In the genomic region with DNA sequence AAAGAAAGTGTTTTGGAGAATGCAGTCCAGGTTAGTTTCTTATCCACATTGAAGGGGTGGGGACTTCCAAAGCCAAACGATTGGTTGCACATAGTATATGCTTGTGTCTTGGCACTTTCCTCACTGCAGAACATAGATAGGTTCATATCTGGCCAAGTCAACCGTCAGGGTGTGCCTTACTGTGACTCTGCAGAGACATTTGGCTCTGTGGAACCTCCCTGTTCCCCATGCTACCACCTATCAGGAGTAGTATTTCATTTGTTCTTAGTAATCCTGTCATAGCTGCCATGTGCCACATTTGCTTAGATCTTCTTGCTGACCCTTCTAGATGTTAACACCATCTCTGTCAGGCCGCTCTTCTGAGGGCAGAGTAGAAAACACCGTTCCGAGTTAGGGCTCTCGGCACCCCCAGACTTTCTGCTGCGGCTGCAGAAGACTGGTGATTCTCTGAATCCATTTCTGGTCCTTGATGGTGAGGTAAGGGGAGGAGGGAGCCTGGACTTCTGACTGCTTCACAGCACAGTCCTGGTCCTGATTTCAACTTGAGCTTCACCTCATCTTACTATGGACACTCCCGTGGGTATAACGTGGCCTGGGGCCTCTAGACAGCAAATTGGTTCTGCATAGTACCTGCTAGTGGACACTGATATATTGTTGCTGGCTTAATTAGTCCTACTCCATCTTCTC, we compare ENCODE assay signal across 11 mouse cellular contexts. TPM values are rescaled to one million over a fixed set of nuclear protein-coding genes. Genes with fewer than 3 reads are reported as not detected.
DNase-seq lines count a peak whose midpoint lies in the region; ATAC-seq and TF ChIP-seq lines count a peak whose summit lies in the region.
"Had no signal": no experiment of that assay in that cellular context is flagged by ENCODE, and none has a peak within 500 bp of the region (broad histone marks: within the 10 kb centered on the region; RNA-seq: fewer than 3 reads in every experiment).

No protein-coding gene starts in this region.

- no peaks in the 10 kb centered on the region for H3K79me2 ChIP-seq in MEL (ENCODE audit: control insufficient read depth, insufficient read depth, low read length, poor library complexity)

- DNase-seq in heart, postnatal 25 days (ENCODE audit: low spot score): no peak
- peak; percentile 97 for DNase-seq in MEL (ENCODE audit: low read depth, low spot score)
- DNase-seq in urinary bladder, adult 18-20 months (ENCODE audit: low spot score in 2 of 2): no peak
- no peak for DNase-seq in cerebellum, postnatal 25 days
- DNase-seq: cerebellum, adult 11 months had no signal

- no peak for TF ChIP-seq RAD21 in MEL (IDR thresholded peaks at IDR 0.05; ENCODE audit: low read depth, low read length)

- TF ChIP-seq EP300 in MEL (IDR thresholded peaks at IDR 0.05; ENCODE audit: low read depth in 1 of 2, low read length in 2 of 2): peak; percentile 97 to 98

- H3K4me1 ChIP-seq in heart, embryonic 12.5 days (replicated peaks): peaks cover 16% of the 10 kb centered on the region
- peaks cover 11 to 12% of the 10 kb centered on the region in 2 experiments for H3K4me1 ChIP-seq in MEL (ENCODE audit: control insufficient read depth in 1 of 2, insufficient read depth in 2 of 2, low read length in 2 of 2)
- no peaks in the 10 kb centered on the region for H3K4me1 ChIP-seq in forebrain, embryonic 12.5 days
- H3K4me1 ChIP-seq: neural tube, embryonic 13.5 days had no signal

- H3K9me3 ChIP-seq in heart, embryonic 12.5 days (replicated peaks): peaks cover 2% of the 10 kb centered on the region; the same call in 1 of the 2 replicates
- H3K9me3 ChIP-seq in MEL (replicated peaks; ENCODE audit: insufficient read depth, low read length): no peaks in the 10 kb centered on the region
- no peaks in the 10 kb centered on the region for H3K9me3 ChIP-seq in forebrain, embryonic 12.5 days
- H3K9me3 ChIP-seq: limb, embryonic 15.5 days; neural tube, embryonic 13.5 days had no signal

- ATAC-seq in heart, embryonic 12.5 days (ENCODE audit: insufficient number of reproducible peaks, low FRiP score): peak; percentile 96
- peak; percentile 97 for ATAC-seq in erythroid progenitor cell, adult 5-6 weeks (replicated peaks; ENCODE audit: low FRiP score, poor library complexity, severe bottlenecking)
- ATAC-seq in megakaryocyte, adult 5-6 weeks (ENCODE audit: poor library complexity, severe bottlenecking): peak; percentile 68
- ATAC-seq in forebrain, embryonic 12.5 days (ENCODE audit: low FRiP score): no peak

- no peak overlapping the region for H3K4me3 ChIP-seq in heart, embryonic 12.5 days
- H3K4me3 ChIP-seq in MEL (ENCODE audit: control insufficient read depth in 1 of 2, insufficient read depth in 1 of 2, low read depth in 2 of 2, low read length in 2 of 2): peak overlapping the region; percentile 80 to 91
- H3K4me3 ChIP-seq in forebrain, embryonic 12.5 days (replicated peaks): no peak overlapping the region
- H3K4me3 ChIP-seq: limb, embryonic 15.5 days; neural tube, embryonic 13.5 days had no signal

- no peaks in the 10 kb centered on the region for H3K27me3 ChIP-seq in heart, embryonic 12.5 days (replicated peaks)
- H3K27me3 ChIP-seq in MEL (ENCODE audit: control insufficient read depth in 1 of 2, insufficient read depth in 2 of 2, low read length in 2 of 2): no peaks in the 10 kb centered on the region
- H3K27me3 ChIP-seq in forebrain, embryonic 12.5 days: no peaks in the 10 kb centered on the region
- H3K27me3 ChIP-seq: limb, embryonic 15.5 days; neural tube, embryonic 13.5 days had no signal

- H3K9ac ChIP-seq in heart, embryonic 12.5 days: no peak overlapping the region
- H3K9ac ChIP-seq in MEL (ENCODE audit: control insufficient read depth, low read depth, low read length, poor library complexity, severe bottlenecking): peak overlapping the region; percentile 64
- H3K9ac ChIP-seq in forebrain, embryonic 12.5 days: no peak overlapping the region
- H3K9ac ChIP-seq: limb, embryonic 15.5 days; neural tube, embryonic 13.5 days had no signal

- intact Hi-C loops in heart, postnatal 25 days (cut with DNase I): no loop called here

- peak overlapping the region; percentile 56 for H3K27ac ChIP-seq in heart, embryonic 12.5 days (ENCODE audit: poor library complexity, severe bottlenecking)
- peak overlapping the region; percentile 88 for H3K27ac ChIP-seq in MEL (ENCODE audit: control insufficient read depth, low read depth, low read length)
- no peak overlapping the region for H3K27ac ChIP-seq in forebrain, embryonic 12.5 days
- H3K27ac ChIP-seq: limb, embryonic 15.5 days; neural tube, embryonic 13.5 days had no signal

- peak in 1 of 2 experiments; percentile 69; a peak in 2 of 4 replicates for TF ChIP-seq POLR2A in MEL (IDR thresholded peaks at IDR 0.05; ENCODE audit: control insufficient read depth in 1 of 2, insufficient read depth in 1 of 2, low read depth in 1 of 2, low read length in 2 of 2, poor library complexity in 1 of 2)

- H3K4me2 ChIP-seq in heart, embryonic 12.5 days: peak overlapping the region; percentile 24
- H3K4me2 ChIP-seq in forebrain, embryonic 12.5 days: no peak overlapping the region
- H3K4me2 ChIP-seq: limb, embryonic 15.5 days; neural tube, embryonic 13.5 days had no signal

- TF ChIP-seq CTCF in MEL (IDR thresholded peaks at IDR 0.05 in 2 of 3, conservative IDR thresholded peaks at IDR 0.05 in 1 of 3; ENCODE audit: control insufficient read depth in 1 of 3, insufficient read depth in 1 of 3, low read depth in 2 of 3, low read length in 3 of 3, poor library complexity in 1 of 3, severe bottlenecking in 1 of 3): no peak

- 62% methylated on average over 9 of the region's 9 CpGs for WGBS in heart, embryonic 12.5 days
- 92% methylated on average over 9 of the region's 9 CpGs for WGBS in forebrain, embryonic 12.5 days

- H3K36me3 ChIP-seq in heart, embryonic 12.5 days: no peaks in the 10 kb centered on the region
- H3K36me3 ChIP-seq in MEL (ENCODE audit: control insufficient read depth in 1 of 2, insufficient read depth in 2 of 2, low read length in 2 of 2): peaks cover 0 to 19% of the 10 kb centered on the region in 2 experiments; a peak in 2 of 4 replicates
- no peaks in the 10 kb centered on the region for H3K36me3 ChIP-seq in forebrain, embryonic 12.5 days (replicated peaks)
- H3K36me3 ChIP-seq: limb, embryonic 15.5 days; neural tube, embryonic 13.5 days had no signal

TF ChIP-seq in MEL, 35 proteins besides CTCF, POLR2A, EP300 and RAD21 (continues in another document):
- TF ChIP-seq ETS1 (IDR thresholded peaks at IDR 0.05; ENCODE audit: low read depth, low read length): peak; percentile 94
- 0 out of 2 replicates have a peak, but pooled peaks have one; percentile 14 for TF ChIP-seq MAZ (IDR thresholded peaks at IDR 0.05; ENCODE audit: low read depth, low read length)
- 0 out of 2 replicates have a peak, but pooled peaks have one; percentile 85 for TF ChIP-seq ZMIZ1 (IDR thresholded peaks at IDR 0.05; ENCODE audit: low read depth, low read length)
- peak; percentile 90 for TF ChIP-seq MYB (IDR thresholded peaks at IDR 0.05; ENCODE audit: low read depth, low read length)
- no peak for TF ChIP-seq POLR2AphosphoS5 (IDR thresholded peaks at IDR 0.05; ENCODE audit: borderline replicate concordance, low read depth, low read length)
- TF ChIP-seq GATA1 (IDR thresholded peaks at IDR 0.05; ENCODE audit: low read depth, low read length): peak; percentile 97
- peak; percentile 97 for TF ChIP-seq MXI1 (IDR thresholded peaks at IDR 0.05; ENCODE audit: low read depth, low read length)
- TF ChIP-seq ZC3H11A (IDR thresholded peaks at IDR 0.05; ENCODE audit: low read depth, low read length): peak; percentile 15; the same call in 1 of the 2 replicates
- TF ChIP-seq RCOR1 (IDR thresholded peaks at IDR 0.05; ENCODE audit: low read depth, low read length): peak; percentile 75; the same call in 1 of the 2 replicates
- no peak; the same call in none of the 2 replicates for TF ChIP-seq NELFE (IDR thresholded peaks at IDR 0.05; ENCODE audit: low read depth, low read length)
- peak; percentile 92 for TF ChIP-seq SIN3A (IDR thresholded peaks at IDR 0.05; ENCODE audit: low read length)
- 0 out of 2 replicates have a peak, but pooled peaks have one; percentile 37 for TF ChIP-seq ZNF384 (IDR thresholded peaks at IDR 0.05; ENCODE audit: low read depth, low read length)
- no peak; the same call in 1 of the 2 replicates for TF ChIP-seq ZKSCAN1 (IDR thresholded peaks at IDR 0.05; ENCODE audit: low read depth, low read length)
- TF ChIP-seq ELF1 (IDR thresholded peaks at IDR 0.05; ENCODE audit: low read depth, low read length): 0 out of 2 replicates have a peak, but pooled peaks have one; percentile 14
- peak; percentile 94 for TF ChIP-seq MYC (IDR thresholded peaks at IDR 0.05; ENCODE audit: low read depth, low read length)
- TF ChIP-seq BHLHE40 (IDR thresholded peaks at IDR 0.05; ENCODE audit: borderline replicate concordance, low read depth, low read length): peak; percentile 77; the same call in 1 of the 2 replicates
- TF ChIP-seq TBP (IDR thresholded peaks at IDR 0.05; ENCODE audit: low read depth, low read length): peak; percentile 90
- TF ChIP-seq TAL1 (IDR thresholded peaks at IDR 0.05; ENCODE audit: low read length): peak; percentile 92
- peak; percentile 33; the same call in 1 of the 2 replicates for TF ChIP-seq MAFK (IDR thresholded peaks at IDR 0.05; ENCODE audit: borderline replicate concordance, low read depth, low read length)
- no peak for TF ChIP-seq CHD2 (IDR thresholded peaks at IDR 0.05; ENCODE audit: low read length)
- TF ChIP-seq USF2 (IDR thresholded peaks at IDR 0.05; ENCODE audit: borderline replicate concordance in 1 of 2, insufficient read depth in 1 of 2, low read depth in 1 of 2, low read length in 2 of 2): no peak
- no peak for TF ChIP-seq HCFC1 (IDR thresholded peaks at IDR 0.05; ENCODE audit: low read depth, low read length)
- TF ChIP-seq TCF12 (IDR thresholded peaks at IDR 0.05; ENCODE audit: low read depth, low read length): peak; percentile 95
- TF ChIP-seq CHD1 (IDR thresholded peaks at IDR 0.05; ENCODE audit: low read depth, low read length): 0 out of 2 replicates have a peak, but pooled peaks have one; percentile 43

RNA-seq across cellular contexts. Expression of a gene that starts 34.3 kb away (rescaled TPM):
- 11.7 and 12.2 TPM in 2 replicates for polyA plus RNA-seq in heart, embryonic 12.5 days (2016; fragmentation: Nextera tagmentation; extraction: Ambion mirVana)
- 1 to 10 TPM; 4.2 TPM for total RNA-seq in heart, postnatal 25 days (2021)
- 22.2 and 30.2 TPM in 2 replicates for total RNA-seq in MEL (2012; rRNA removed)
- 10 to 100 TPM in 1 of 2 experiments, not detected in 1; 32.0 TPM for polyA plus RNA-seq in MEL (2012; ENCODE audit: insufficient read depth in 1 of 2, insufficient read length in 2 of 2, low read depth in 1 of 2, low replicate concordance in 2 of 2, missing spikeins in 1 of 2)
- total RNA-seq in erythroid progenitor cell, adult 5-6 weeks (2015; ENCODE audit: low replicate concordance): 146 and 187 TPM in 2 replicates
- 81.7 and 106 TPM in 2 replicates for total RNA-seq in erythroid progenitor cell, adult 5-6 weeks (2017; ENCODE audit: low replicate concordance)
- total RNA-seq in megakaryocyte, adult 5-6 weeks (2015): 53.1 and 59.7 TPM in 2 replicates
- 31.8 and 35.9 TPM in 2 replicates for total RNA-seq in megakaryocyte, adult 5-6 weeks (2017)
- 7.3 and 8.5 TPM in 2 replicates for polyA plus RNA-seq in forebrain, embryonic 12.5 days (2016; fragmentation: Nextera tagmentation; extraction: Ambion mirVana)

Comparison
In these comparisons a context has a peak if more than half of its experiments do, and no peak if none do; other contexts are left out.
1. H3K4me3 ChIP-seq: peak in MEL (2 of 2); none in heart, embryonic 12.5 days (single experiment) and forebrain, embryonic 12.5 days (single experiment).